Mouse (Mus musculus) brain, embryonic 14.5 days (tissue): ENCODE results near the gene Gtf3a.

ENCODE experiments used
- CTCF ChIP-seq: fragments of 200-500 bp; IDR thresholded peaks from 2 replicates; pipeline ENCODE4 v1.5.1; 2012; ENCODE audit warnings: inconsistent platforms, mild to moderate bottlenecking, moderate library complexity, borderline replicate concordance; ENCODE audit not compliant: insufficient read depth, insufficient read length; ENCODE audit errors: extremely low read depth
- POLR2A ChIP-seq: fragments of 200-500 bp; IDR thresholded peaks from 2 replicates; pipeline ENCODE4 v1.6.1; 2012; ENCODE audit warnings: mild to moderate bottlenecking, inconsistent platforms, borderline replicate concordance; ENCODE audit not compliant: poor library complexity, insufficient read depth, insufficient read length, severe bottlenecking; ENCODE audit errors: extremely low read depth

- no peak for TF ChIP-seq CTCF
- no peak for TF ChIP-seq POLR2A
Measured at GRCm38 (mm10) chr5:146956678-146957077, 8.2 kb downstream of the Gtf3a start.
